Mouse (Mus musculus) embryonic facial prominence, embryonic 11.5 days (tissue): ENCODE data around the gene Lypd6b. TPM values are rescaled to one million over a fixed set of nuclear protein-coding genes. Genes with fewer than 3 reads are reported as not detected.

Experiments
- ATAC-seq: fragments of 200-750 bp; cut with Nextera tagmentation; replicated peaks from 2 replicates; pipeline ENCODE4 v1.8.0; 2017; ENCODE audit warnings: low read depth; ENCODE audit not compliant: insufficient number of reproducible peaks, low FRiP score, low TSS enrichment
- DNase-seq: peaks from one replicate; pipeline ENCODE4 v3.0.0-alpha.2; 2015; ENCODE audit warnings: low spot score
- H3K27ac ChIP-seq: fragments of 300-500 bp; sonication (generic); replicated peaks from 2 replicates; pipeline ENCODE4 v1.5.1; 2014; ENCODE audit warnings: mild to moderate bottlenecking, low read depth, low read length, control low read depth
- H3K27me3 ChIP-seq: fragments of 300-500 bp; sonication (generic); 2 replicates; pipeline ENCODE4 v1.6.1; 2014; ENCODE audit warnings: mild to moderate bottlenecking, low read length, moderate library complexity, mixed read lengths; ENCODE audit not compliant: control insufficient read depth, insufficient read depth
- H3K36me3 ChIP-seq: fragments of 300-500 bp; sonication (generic); replicated peaks from 2 replicates; pipeline ENCODE4 v1.6.1; 2014; ENCODE audit warnings: low read depth, mild to moderate bottlenecking, low read length, moderate library complexity, mixed read lengths; ENCODE audit not compliant: control insufficient read depth, insufficient read depth
- H3K4me1 ChIP-seq: fragments of 300-500 bp; sonication (generic); 2 replicates; pipeline ENCODE4 v1.6.1; 2014; ENCODE audit warnings: low read length, mixed read lengths; ENCODE audit not compliant: control insufficient read depth, insufficient read depth
- H3K4me2 ChIP-seq: fragments of 300-500 bp; sonication (generic); 2 replicates; pipeline ENCODE4 v1.6.1; 2014; ENCODE audit warnings: low read depth, mild to moderate bottlenecking, control low read depth, low read length, moderate library complexity
- H3K4me3 ChIP-seq: fragments of 300-500 bp; sonication (generic); 2 replicates; pipeline ENCODE4 v1.5.1; 2014; ENCODE audit warnings: low read depth, low read length, control low read depth
- H3K9ac ChIP-seq: fragments of 300-500 bp; sonication (generic); replicated peaks from 2 replicates; pipeline ENCODE4 v1.6.1; 2014; ENCODE audit warnings: mild to moderate bottlenecking, control low read depth, low read length
- H3K9me3 ChIP-seq: fragments of 300-500 bp; sonication (generic); replicated peaks from 2 replicates; pipeline ENCODE4 v1.6.1; 2016; ENCODE audit warnings: mild to moderate bottlenecking, low read length, inconsistent platforms, mixed read lengths; ENCODE audit not compliant: control insufficient read depth
- WGBS: fragments of 180-500 bp; shearing (Covaris S2); extraction: QIAGEN DNeasy Blood & Tissue Kit; methylation state at CpG from one replicate; pipeline ENCODE4 v1.1.7; 2014; 5-methylcytosine and 5-hydroxymethylcytosine counted together
- polyA plus RNA-seq: library from polyadenylated mRNA; unstranded; fragments of >200 nt; fragmentation: Nextera tagmentation; extraction: Ambion mirVana; gene quantifications from 2 replicates; pipeline ENCODE4 v1.2.1, GENCODE M21; 2014

Gene Lypd6b
- polyA plus RNA-seq, 1 experiment from 2014 or later = 4.2 TPM

- H3K9me3 ChIP-seq = no peaks in the 10 kb centered on the region
- H3K9ac ChIP-seq = no peak overlapping the region
- H3K4me2 ChIP-seq = no peak overlapping the region
- ATAC-seq = no peak
- no peaks in the 10 kb centered on the region for H3K36me3 ChIP-seq
- no peak overlapping the region for H3K27ac ChIP-seq
- no peak overlapping the region for H3K4me3 ChIP-seq
- H3K27me3 ChIP-seq = no peaks in the 10 kb centered on the region
- H3K4me1 ChIP-seq = no peaks in the 10 kb centered on the region
- WGBS = 52% methylated on average over 9 of the region's 9 CpGs
- DNase-seq = no peak
These were observed 131.2 kb downstream of the Lypd6b start for GRCm38 (mm10) chr2:49918692-49919091.

GRCm38 (mm10) chr2:49921948-49922347 lies 134.5 kb downstream of the Lypd6b start:
- DNase-seq (peak; percentile 68), ATAC-seq (no peak)
- H3K9me3 ChIP-seq = no peaks in the 10 kb centered on the region
- no peak overlapping the region for H3K27ac ChIP-seq
- H3K27me3 ChIP-seq = no peaks in the 10 kb centered on the region
- no peaks in the 10 kb centered on the region for H3K36me3 ChIP-seq
- no peak overlapping the region for H3K4me2 ChIP-seq
- 45% methylated on average over 8 of the region's 8 CpGs for WGBS
- H3K9ac ChIP-seq = no peak overlapping the region
- no peak overlapping the region for H3K4me3 ChIP-seq
- no peaks in the 10 kb centered on the region for H3K4me1 ChIP-seq

GRCm38 (mm10) chr2:49922810-49923209 lies 135.3 kb downstream of the Lypd6b start:
- 74% methylated on average over 4 of the region's 4 CpGs for WGBS
- Histone ChIP-seq H3K27ac (no peak overlapping the region), H3K4me1 (no peaks in the 10 kb centered on the region), H3K27me3 (no peaks in the 10 kb centered on the region), H3K4me2 (no peak overlapping the region), H3K4me3 (no peak overlapping the region), H3K36me3 (no peaks in the 10 kb centered on the region), H3K9me3 (no peaks in the 10 kb centered on the region), H3K9ac (no peak overlapping the region)
- ATAC-seq (no peak), DNase-seq (no peak)

GRCm38 (mm10) chr2:49926186-49926585 lies 138.7 kb downstream of the Lypd6b start:
- no peak overlapping the region; the same call in 1 of the 2 replicates for H3K27ac ChIP-seq
- no peak overlapping the region for H3K4me2 ChIP-seq
- H3K4me3 ChIP-seq = no peak overlapping the region
- 81% methylated on average over 5 of the region's 5 CpGs for WGBS
- no peak overlapping the region for H3K9ac ChIP-seq
- H3K9me3 ChIP-seq = no peaks in the 10 kb centered on the region
- H3K27me3 ChIP-seq = no peaks in the 10 kb centered on the region
- DNase-seq (no peak), ATAC-seq (no peak)
- no peaks in the 10 kb centered on the region for H3K4me1 ChIP-seq
- H3K36me3 ChIP-seq = no peaks in the 10 kb centered on the region

GRCm38 (mm10) chr2:49927362-49927761 lies 139.9 kb downstream of the Lypd6b start:
- Histone ChIP-seq H3K4me3 (no peak overlapping the region), H3K9ac (no peak overlapping the region), H3K36me3 (no peaks in the 10 kb centered on the region), H3K4me2 (no peak overlapping the region), H3K27ac (no peak overlapping the region), H3K27me3 (no peaks in the 10 kb centered on the region), H3K9me3 (no peaks in the 10 kb centered on the region), H3K4me1 (no peaks in the 10 kb centered on the region)
- 50% methylated on average over 1 of the region's 1 CpGs for WGBS
- DNase-seq (no peak), ATAC-seq (no peak)

GRCm38 (mm10) chr2:49929931-49930330 lies 142.4 kb downstream of the Lypd6b start:
- Histone ChIP-seq H3K4me3 (no peak overlapping the region), H3K27ac (no peak overlapping the region), H3K27me3 (no peaks in the 10 kb centered on the region), H3K9ac (no peak overlapping the region), H3K4me1 (no peaks in the 10 kb centered on the region), H3K36me3 (no peaks in the 10 kb centered on the region), H3K4me2 (no peak overlapping the region), H3K9me3 (no peaks in the 10 kb centered on the region)
- ATAC-seq (no peak), DNase-seq (no peak)
- 61% methylated on average over 3 of the region's 3 CpGs for WGBS

GRCm38 (mm10) chr2:49937621-49938020 lies 150.1 kb downstream of the Lypd6b start:
- no peak overlapping the region for H3K4me3 ChIP-seq
- H3K9ac ChIP-seq = no peak overlapping the region
- no peak overlapping the region for H3K27ac ChIP-seq
- H3K4me1 ChIP-seq = no peaks in the 10 kb centered on the region
- 86% methylated on average over 13 of the region's 13 CpGs for WGBS
- no peak overlapping the region for H3K4me2 ChIP-seq
- H3K9me3 ChIP-seq = no peaks in the 10 kb centered on the region
- no peak for ATAC-seq
- no peaks in the 10 kb centered on the region for H3K36me3 ChIP-seq
- no peaks in the 10 kb centered on the region; the same call in 1 of the 2 replicates for H3K27me3 ChIP-seq
- no peak for DNase-seq

- DNase-seq = no peak
- no peaks in the 10 kb centered on the region for H3K4me1 ChIP-seq
- H3K9ac ChIP-seq = no peak overlapping the region
- no peak overlapping the region for H3K4me3 ChIP-seq
- H3K9me3 ChIP-seq = no peaks in the 10 kb centered on the region
- no peaks in the 10 kb centered on the region; the same call in 1 of the 2 replicates for H3K27me3 ChIP-seq
- no peaks in the 10 kb centered on the region for H3K36me3 ChIP-seq
- H3K27ac ChIP-seq = no peak overlapping the region
- H3K4me2 ChIP-seq = no peak overlapping the region
- WGBS = 85% methylated on average over 8 of the region's 8 CpGs
- no peak for ATAC-seq
These were observed 150.8 kb downstream of the Lypd6b start for GRCm38 (mm10) chr2:49938246-49938645.
